Mouse (Mus musculus) embryonic fibroblast, embryonic 13.5 days (primary cell): ENCODE results near the gene Trim17.

Experiments used
- CTCF ChIP-seq: IDR thresholded peaks from 2 replicates; pipeline ENCODE4 v1.5.1; 2011; ENCODE audit warnings: mild to moderate bottlenecking, control low read depth, low read length, moderate library complexity, borderline replicate concordance; ENCODE audit not compliant: insufficient read depth
- POLR2A ChIP-seq: IDR thresholded peaks from 2 replicates; pipeline ENCODE4 v1.6.1; 2011; ENCODE audit warnings: low read depth, mild to moderate bottlenecking, control low read depth, low read length, moderate library complexity

DNA sequence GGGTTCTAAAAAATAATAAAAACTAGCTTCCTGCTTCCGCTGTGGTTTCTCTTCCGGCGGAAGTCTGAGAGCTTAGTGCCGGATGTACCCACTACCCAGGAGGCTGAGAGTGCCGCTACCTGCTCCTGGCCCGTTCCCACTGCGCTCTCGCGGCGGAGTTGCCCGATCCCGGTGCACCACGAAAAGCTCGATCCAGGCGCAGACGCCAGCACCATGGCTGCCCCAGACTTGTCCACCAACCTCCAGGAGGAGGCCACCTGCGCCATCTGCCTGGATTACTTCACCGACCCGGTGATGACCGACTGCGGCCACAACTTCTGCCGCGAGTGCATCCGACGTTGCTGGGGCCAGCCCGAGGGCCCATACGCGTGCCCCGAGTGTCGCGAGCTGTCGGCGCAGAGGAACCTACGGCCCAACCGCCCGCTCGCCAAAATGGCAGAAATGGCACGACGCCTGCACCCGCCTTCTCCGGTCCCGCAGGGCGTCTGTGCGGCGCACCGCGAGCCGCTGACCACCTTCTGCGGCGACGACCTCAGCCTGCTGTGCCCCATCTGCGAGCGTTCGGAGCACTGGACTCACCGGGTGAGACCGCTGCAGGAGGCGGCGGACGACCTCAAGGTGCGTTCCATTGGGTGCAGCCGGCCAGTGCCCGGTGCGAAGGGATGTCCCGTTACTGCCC, 23.7 kb downstream of the Trim17 start, which contains the start of gene Trim11:
- TF ChIP-seq POLR2A (peak; percentile 90), CTCF (no peak)
